Mouse (Mus musculus) forebrain, embryonic 11.5 days (tissue): ENCODE measurements at regions not wholly inside any gene's neighbourhood (a gene's known extent, or its start where the extent isn't known, plus 50 kb on each side); places are given as distances from the start of the nearest gene placed in this dataset.

Experiments
- ATAC-seq: fragments of 200-750 bp; cut with Nextera tagmentation; replicated peaks from 2 replicates; pipeline ENCODE4 v1.8.0; 2017; ENCODE audit warnings: moderate TSS enrichment; ENCODE audit not compliant: low FRiP score
- DNase-seq: peaks from one replicate; pipeline ENCODE4 v3.0.0-alpha.2; 2017; ENCODE audit warnings: low spot score
- H3K27ac ChIP-seq: fragments of 300-500 bp; sonication (generic); 2 replicates; pipeline ENCODE4 v1.5.1; 2014; ENCODE audit warnings: low read depth, low read length
- H3K27me3 ChIP-seq: fragments of 300-500 bp; sonication (generic); 2 replicates; pipeline ENCODE4 v1.6.1; 2014; ENCODE audit warnings: mild to moderate bottlenecking, low read length, mixed read lengths; ENCODE audit not compliant: control insufficient read depth, insufficient read depth
- H3K36me3 ChIP-seq: fragments of 300-500 bp; sonication (generic); 2 replicates; pipeline ENCODE4 v1.6.1; 2014; ENCODE audit warnings: mild to moderate bottlenecking, low read length, moderate library complexity, mixed read lengths; ENCODE audit not compliant: control insufficient read depth, insufficient read depth
- H3K4me1 ChIP-seq: fragments of 300-500 bp; sonication (generic); replicated peaks from 2 replicates; pipeline ENCODE4 v1.6.1; 2014; ENCODE audit warnings: low read length, mixed read lengths; ENCODE audit not compliant: control insufficient read depth, insufficient read depth
- H3K4me2 ChIP-seq: fragments of 300-500 bp; sonication (generic); 2 replicates; pipeline ENCODE4 v1.6.1; 2014; ENCODE audit warnings: low read depth, mild to moderate bottlenecking, low read length, moderate library complexity, mixed read lengths; ENCODE audit not compliant: severe bottlenecking
- H3K4me3 ChIP-seq: fragments of 300-500 bp; sonication (generic); 2 replicates; pipeline ENCODE4 v1.5.1; 2014; ENCODE audit warnings: low read depth, low read length
- H3K9ac ChIP-seq: fragments of 300-500 bp; sonication (generic); 2 replicates; pipeline ENCODE4 v1.6.1; 2014; ENCODE audit warnings: low read length
- H3K9me3 ChIP-seq: fragments of 300-500 bp; sonication (generic); 2 replicates; pipeline ENCODE4 v1.6.1; 2016; ENCODE audit warnings: low read length, mixed read lengths; ENCODE audit not compliant: control insufficient read depth
- WGBS: fragments of 180-500 bp; shearing (Covaris S2); extraction: QIAGEN DNeasy Blood & Tissue Kit; methylation state at CpG from one replicate; pipeline ENCODE4 v1.1.7; 2014; 5-methylcytosine and 5-hydroxymethylcytosine counted together

GRCm38 (mm10) chr10:99425265-99425664 lies 162.2 kb downstream of the Dusp6 start:
- no peak overlapping the region for H3K27ac ChIP-seq
- H3K4me3 ChIP-seq, result no peak overlapping the region
- no peaks in the 10 kb centered on the region for H3K9me3 ChIP-seq
- no peak for DNase-seq
- no peaks in the 10 kb centered on the region; the same call in 1 of the 2 replicates for H3K4me1 ChIP-seq
- no peaks in the 10 kb centered on the region for H3K27me3 ChIP-seq
- no peak overlapping the region for H3K4me2 ChIP-seq
- WGBS, result 94% methylated on average over 4 of the region's 4 CpGs
- H3K9ac ChIP-seq, result no peak overlapping the region
- H3K36me3 ChIP-seq, result no peaks in the 10 kb centered on the region
- ATAC-seq, result no peak

DNA sequence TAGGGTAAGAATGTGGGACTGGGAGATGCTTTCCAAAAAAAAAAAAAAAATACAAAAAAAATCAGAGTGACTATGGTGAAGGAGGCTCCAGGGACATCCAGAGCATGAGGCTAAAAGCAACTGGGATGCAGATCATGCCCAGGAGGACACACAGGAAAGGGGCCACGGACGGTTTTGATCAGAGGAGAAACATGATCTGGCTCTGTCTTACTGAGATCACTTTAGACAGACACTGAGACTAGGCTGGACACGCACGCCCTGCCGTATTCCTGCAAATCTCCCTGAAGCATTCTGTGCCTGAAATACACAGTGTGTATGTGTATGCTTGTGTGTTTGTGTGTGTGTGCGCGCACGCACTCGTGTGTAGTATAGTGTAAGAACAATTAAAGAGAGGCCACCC lies 167.1 kb downstream of the Dusp6 start:
- Histone ChIP-seq H3K9ac (no peak overlapping the region), H3K27ac (no peak overlapping the region), H3K4me3 (no peak overlapping the region), H3K4me1 (no peaks in the 10 kb centered on the region; the same call in 1 of the 2 replicates), H3K36me3 (no peaks in the 10 kb centered on the region), H3K27me3 (no peaks in the 10 kb centered on the region), H3K9me3 (no peaks in the 10 kb centered on the region), H3K4me2 (no peak overlapping the region)
- ATAC-seq (no peak), DNase-seq (no peak)
- 68% methylated on average over 9 of the region's 9 CpGs for WGBS

GRCm38 (mm10) chr10:99430669-99431561 lies 167.9 kb downstream of the Dusp6 start:
- Histone ChIP-seq H3K4me3 (no peak overlapping the region), H3K9me3 (no peaks in the 10 kb centered on the region), H3K27me3 (no peaks in the 10 kb centered on the region), H3K4me1 (no peaks in the 10 kb centered on the region; the same call in 1 of the 2 replicates), H3K9ac (no peak overlapping the region), H3K27ac (no peak overlapping the region), H3K4me2 (no peak overlapping the region), H3K36me3 (no peaks in the 10 kb centered on the region)
- ATAC-seq (no peak), DNase-seq (no peak)
- 64% methylated on average over 16 of the region's 16 CpGs for WGBS

GRCm38 (mm10) chr10:99437060-99437459 lies 174.0 kb downstream of the Dusp6 start:
- H3K4me2 ChIP-seq, result no peak overlapping the region
- no peaks in the 10 kb centered on the region for H3K4me1 ChIP-seq
- H3K27ac ChIP-seq, result no peak overlapping the region
- ATAC-seq (no peak), DNase-seq (no peak)
- H3K4me3 ChIP-seq, result no peak overlapping the region
- H3K36me3 ChIP-seq, result no peaks in the 10 kb centered on the region
- H3K27me3 ChIP-seq, result no peaks in the 10 kb centered on the region
- no peaks in the 10 kb centered on the region for H3K9me3 ChIP-seq
- no peak overlapping the region for H3K9ac ChIP-seq

GRCm38 (mm10) chr10:99440169-99440568 lies 177.1 kb downstream of the Dusp6 start:
- Histone ChIP-seq H3K27me3 (no peaks in the 10 kb centered on the region), H3K27ac (no peak overlapping the region), H3K4me3 (no peak overlapping the region), H3K4me2 (no peak overlapping the region), H3K4me1 (no peaks in the 10 kb centered on the region), H3K9me3 (no peaks in the 10 kb centered on the region; the same call in 1 of the 2 replicates), H3K9ac (no peak overlapping the region), H3K36me3 (no peaks in the 10 kb centered on the region)
- DNase-seq (no peak), ATAC-seq (no peak)
- 88% methylated on average over 5 of the region's 5 CpGs for WGBS

DNA sequence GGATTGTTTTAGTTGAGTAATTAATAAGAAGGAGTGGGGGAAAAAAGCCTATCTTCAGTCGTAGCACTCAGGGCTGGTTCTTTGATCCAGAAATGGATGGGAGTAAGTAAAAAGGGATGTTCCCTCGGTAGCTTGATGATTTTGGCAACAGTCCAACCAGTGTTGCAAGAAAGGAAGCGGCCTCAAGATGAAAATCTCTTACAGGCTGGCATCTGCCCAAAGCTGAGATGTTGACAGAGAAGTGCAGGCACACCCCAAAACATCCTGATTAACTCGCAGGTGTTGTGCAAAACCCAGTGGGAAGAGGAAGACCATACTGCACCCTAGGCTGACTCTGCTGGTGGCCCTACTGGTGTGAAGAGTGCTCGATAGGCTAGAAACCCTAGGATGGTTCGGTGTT lies 178.0 kb downstream of the Dusp6 start:
- H3K4me1 ChIP-seq, result no peaks in the 10 kb centered on the region
- no peaks in the 10 kb centered on the region for H3K27me3 ChIP-seq
- H3K27ac ChIP-seq, result no peak overlapping the region
- H3K9ac ChIP-seq, result no peak overlapping the region
- no peak overlapping the region for H3K4me2 ChIP-seq
- ATAC-seq, result no peak
- no peaks in the 10 kb centered on the region for H3K36me3 ChIP-seq
- DNase-seq, result no peak
- 66% methylated on average over 6 of the region's 6 CpGs for WGBS
- H3K9me3 ChIP-seq, result no peaks in the 10 kb centered on the region; the same call in 1 of the 2 replicates
- H3K4me3 ChIP-seq, result no peak overlapping the region

DNA sequence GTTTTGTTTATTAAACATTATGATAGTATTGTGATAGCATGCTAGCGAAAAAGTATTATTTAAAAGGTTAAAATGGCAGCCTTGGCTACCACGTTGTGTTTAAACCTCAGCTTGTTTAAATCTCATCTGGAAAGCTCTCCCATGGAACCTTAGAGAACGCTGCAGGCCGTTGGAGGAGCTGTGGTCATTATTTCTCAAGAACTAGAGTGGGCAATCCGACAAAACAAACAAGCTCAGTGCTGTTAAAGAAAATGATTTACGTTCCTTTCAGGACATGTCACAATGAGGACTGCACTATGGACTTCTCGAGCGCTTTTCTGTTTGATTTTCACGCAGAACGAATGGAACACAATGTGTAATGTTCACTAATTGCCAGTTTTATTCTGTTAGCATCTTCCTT lies 178.9 kb downstream of the Dusp6 start:
- H3K4me2 ChIP-seq, result no peak overlapping the region

GRCm38 (mm10) chr10:99443453-99444170 lies 180.6 kb downstream of the Dusp6 start:
- no peaks in the 10 kb centered on the region for H3K4me1 ChIP-seq
- 92% methylated on average over 18 of the region's 18 CpGs for WGBS
- H3K27ac ChIP-seq, result no peak overlapping the region

More for the DNA sequence above, 178.9 kb downstream of the Dusp6 start:
- Histone ChIP-seq H3K27me3 (no peaks in the 10 kb centered on the region), H3K4me1 (no peaks in the 10 kb centered on the region), H3K4me3 (no peak overlapping the region), H3K36me3 (no peaks in the 10 kb centered on the region), H3K9ac (no peak overlapping the region), H3K27ac (no peak overlapping the region), H3K9me3 (no peaks in the 10 kb centered on the region; the same call in 1 of the 2 replicates)
- no peak for ATAC-seq
- WGBS, result 62% methylated on average over 10 of the region's 10 CpGs
- no peak for DNase-seq

More at GRCm38 (mm10) chr10:99443453-99444170, 180.6 kb downstream of the Dusp6 start:
- Histone ChIP-seq H3K36me3 (no peaks in the 10 kb centered on the region), H3K4me2 (no peak overlapping the region), H3K9me3 (no peaks in the 10 kb centered on the region; the same call in 1 of the 2 replicates), H3K9ac (no peak overlapping the region), H3K4me3 (no peak overlapping the region), H3K27me3 (no peaks in the 10 kb centered on the region)
- ATAC-seq (no peak), DNase-seq (no peak)
